Mouse (Mus musculus): ENCODE measurements around the gene Sh3glb2. TPM values are rescaled to one million over a fixed set of nuclear protein-coding genes. Genes with fewer than 3 reads are reported as not detected.
A peak's percentile ranks its signal among the peaks of the same experiment; 100 is the strongest.

Sh3glb2 gene
- polyA plus RNA-seq, 1 experiment from 2014 or later: 118 TPM

GRCm38 (mm10) chr2:30355861-30356260, 3.3 kb downstream of the Sh3glb2 start:
- Histone ChIP-seq H3K9ac (0 out of 2 replicates have a peak overlapping the region, but pooled peaks have one; percentile 6), H3K4me3 (no peak overlapping the region), H3K27me3 (replicated peaks) (no peaks in the 10 kb centered on the region), H3K36me3 (peaks cover 26% of the 10 kb centered on the region), H3K4me2 (replicated peaks) (no peak overlapping the region), H3K9me3 (no peaks in the 10 kb centered on the region), H3K4me1 (peaks cover 24% of the 10 kb centered on the region), H3K27ac (no peak overlapping the region)
- WGBS: 61% methylated on average over 4 of the region's 4 CpGs
- no peak for ATAC-seq (ENCODE audit: low FRiP score, low read depth)

- Histone ChIP-seq H3K4me1 (peaks cover under 1% of the 10 kb centered on the region; the same call in 1 of the 2 replicates), H3K36me3 (peaks cover 72% of the 10 kb centered on the region), H3K9ac (no peak overlapping the region), H3K27ac (no peak overlapping the region), H3K4me3 (no peak overlapping the region), H3K27me3 (replicated peaks) (no peaks in the 10 kb centered on the region), H3K4me2 (replicated peaks) (no peak overlapping the region), H3K9me3 (no peaks in the 10 kb centered on the region)
- ATAC-seq (ENCODE audit: low FRiP score, low read depth): no peak
- WGBS: 88% methylated on average over 2 of the region's 2 CpGs
These were observed 8.0 kb downstream of the Sh3glb2 start for GRCm38 (mm10) chr2:30351149-30351548.

- Histone ChIP-seq H3K27me3 (replicated peaks) (no peaks in the 10 kb centered on the region), H3K4me2 (replicated peaks) (no peak overlapping the region), H3K9me3 (no peaks in the 10 kb centered on the region), H3K4me1 (no peaks in the 10 kb centered on the region), H3K36me3 (peaks cover 85% of the 10 kb centered on the region), H3K27ac (no peak overlapping the region), H3K9ac (no peak overlapping the region), H3K4me3 (no peak overlapping the region)
- WGBS: 94% methylated on average over 6 of the region's 6 CpGs
- ATAC-seq (ENCODE audit: low FRiP score, low read depth): no peak
These were observed 9.9 kb downstream of the Sh3glb2 start for GRCm38 (mm10) chr2:30349196-30349595.

- H3K4me1 ChIP-seq: no peaks in the 10 kb centered on the region
- H3K27ac ChIP-seq: no peak overlapping the region
- H3K4me3 ChIP-seq: no peak overlapping the region
- peaks cover 96% of the 10 kb centered on the region for H3K36me3 ChIP-seq
- H3K9me3 ChIP-seq: no peaks in the 10 kb centered on the region
- no peaks in the 10 kb centered on the region for H3K27me3 ChIP-seq (replicated peaks)
- no peak for ATAC-seq (ENCODE audit: low FRiP score, low read depth)
- 88% methylated on average over 7 of the region's 7 CpGs for WGBS
- H3K4me2 ChIP-seq (replicated peaks): no peak overlapping the region
- H3K9ac ChIP-seq: no peak overlapping the region
These were observed 13.0 kb downstream of the Sh3glb2 start for GRCm38 (mm10) chr2:30345971-30346676.

GRCm38 (mm10) chr2:30343601-30344137, 15.5 kb downstream of the Sh3glb2 start:
- H3K4me2 ChIP-seq (replicated peaks): no peak overlapping the region
- H3K4me1 ChIP-seq: no peaks in the 10 kb centered on the region
- peaks cover 98% of the 10 kb centered on the region for H3K36me3 ChIP-seq
- H3K4me3 ChIP-seq: no peak overlapping the region
- no peaks in the 10 kb centered on the region for H3K27me3 ChIP-seq (replicated peaks)
- no peak overlapping the region for H3K9ac ChIP-seq
- ATAC-seq (ENCODE audit: low FRiP score, low read depth): no peak
- 84% methylated on average over 14 of the region's 14 CpGs for WGBS
- no peaks in the 10 kb centered on the region for H3K9me3 ChIP-seq
- no peak overlapping the region for H3K27ac ChIP-seq

- H3K27ac ChIP-seq: no peak overlapping the region
- no peaks in the 10 kb centered on the region for H3K9me3 ChIP-seq
- H3K4me1 ChIP-seq: no peaks in the 10 kb centered on the region
- no peaks in the 10 kb centered on the region for H3K27me3 ChIP-seq (replicated peaks)
- WGBS: 95% methylated on average over 7 of the region's 7 CpGs
- H3K9ac ChIP-seq: no peak overlapping the region
- peaks cover 98% of the 10 kb centered on the region for H3K36me3 ChIP-seq
- H3K4me3 ChIP-seq: no peak overlapping the region
- no peak for ATAC-seq (ENCODE audit: low FRiP score, low read depth)
- H3K4me2 ChIP-seq (replicated peaks): no peak overlapping the region
These were observed 16.6 kb downstream of the Sh3glb2 start for GRCm38 (mm10) chr2:30342544-30342943.

- H3K9me3 ChIP-seq: no peaks in the 10 kb centered on the region
- H3K4me2 ChIP-seq (replicated peaks): no peak overlapping the region
- H3K27me3 ChIP-seq (replicated peaks): no peaks in the 10 kb centered on the region
- no peak overlapping the region for H3K4me3 ChIP-seq
- H3K4me1 ChIP-seq: no peaks in the 10 kb centered on the region
- ATAC-seq (ENCODE audit: low FRiP score, low read depth): no peak
- WGBS: 88% methylated on average over 3 of the region's 3 CpGs
- peaks cover 98% of the 10 kb centered on the region for H3K36me3 ChIP-seq
- H3K27ac ChIP-seq: no peak overlapping the region
- H3K9ac ChIP-seq: no peak overlapping the region
These were observed 17.1 kb downstream of the Sh3glb2 start for GRCm38 (mm10) chr2:30342061-30342460.

- no peak overlapping the region for H3K4me2 ChIP-seq (replicated peaks)
- no peaks in the 10 kb centered on the region for H3K9me3 ChIP-seq
- H3K27ac ChIP-seq: no peak overlapping the region
- H3K27me3 ChIP-seq (replicated peaks): no peaks in the 10 kb centered on the region
- ATAC-seq (ENCODE audit: low FRiP score, low read depth): no peak
- H3K36me3 ChIP-seq: peaks cover 98% of the 10 kb centered on the region
- 89% methylated on average over 12 of the region's 12 CpGs for WGBS
- H3K4me3 ChIP-seq: no peak overlapping the region
- no peak overlapping the region for H3K9ac ChIP-seq
- no peaks in the 10 kb centered on the region for H3K4me1 ChIP-seq
These were observed 22.0 kb downstream of the Sh3glb2 start for GRCm38 (mm10) chr2:30337179-30337578.

GRCm38 (mm10) chr2:30336174-30336915, 22.8 kb downstream of the Sh3glb2 start:
- H3K36me3 ChIP-seq: peaks cover 98% of the 10 kb centered on the region
- no peak for ATAC-seq (ENCODE audit: low FRiP score, low read depth)
- WGBS: 90% methylated on average over 16 of the region's 16 CpGs

GRCm38 (mm10) chr2:30335324-30335723, 23.8 kb downstream of the Sh3glb2 start:
- Histone ChIP-seq H3K27ac (no peak overlapping the region), H3K36me3 (peaks cover 98% of the 10 kb centered on the region), H3K4me2 (replicated peaks) (no peak overlapping the region), H3K9ac (no peak overlapping the region), H3K4me3 (no peak overlapping the region), H3K9me3 (no peaks in the 10 kb centered on the region), H3K27me3 (replicated peaks) (no peaks in the 10 kb centered on the region), H3K4me1 (no peaks in the 10 kb centered on the region)
- ATAC-seq (ENCODE audit: low FRiP score, low read depth): no peak
- 89% methylated on average over 2 of the region's 2 CpGs for WGBS

More at GRCm38 (mm10) chr2:30336174-30336915, 22.8 kb downstream of the Sh3glb2 start:
- Histone ChIP-seq H3K9ac (no peak overlapping the region), H3K4me3 (no peak overlapping the region), H3K4me1 (no peaks in the 10 kb centered on the region), H3K27me3 (replicated peaks) (no peaks in the 10 kb centered on the region), H3K9me3 (no peaks in the 10 kb centered on the region), H3K27ac (no peak overlapping the region), H3K4me2 (replicated peaks) (no peak overlapping the region)

GRCm38 (mm10) chr2:30328791-30329190, 30.3 kb downstream of the Sh3glb2 start:
- no peak for ATAC-seq (ENCODE audit: low FRiP score, low read depth)
- no peak overlapping the region for H3K4me2 ChIP-seq (replicated peaks)
- H3K4me1 ChIP-seq: no peaks in the 10 kb centered on the region
- no peaks in the 10 kb centered on the region for H3K27me3 ChIP-seq (replicated peaks)
- no peak overlapping the region for H3K27ac ChIP-seq
- no peaks in the 10 kb centered on the region for H3K9me3 ChIP-seq
- 94% methylated on average over 3 of the region's 3 CpGs for WGBS
- peaks cover 96% of the 10 kb centered on the region for H3K36me3 ChIP-seq
- H3K9ac ChIP-seq: no peak overlapping the region
- H3K4me3 ChIP-seq: no peak overlapping the region

GRCm38 (mm10) chr2:30327276-30327675, 31.9 kb downstream of the Sh3glb2 start:
- 94% methylated on average over 7 of the region's 7 CpGs for WGBS
- no peak for ATAC-seq (ENCODE audit: low FRiP score, low read depth)
- Histone ChIP-seq H3K27ac (no peak overlapping the region), H3K27me3 (replicated peaks) (no peaks in the 10 kb centered on the region), H3K4me3 (no peak overlapping the region), H3K4me2 (replicated peaks) (no peak overlapping the region), H3K36me3 (peaks cover 96% of the 10 kb centered on the region), H3K4me1 (no peaks in the 10 kb centered on the region), H3K9ac (no peak overlapping the region), H3K9me3 (no peaks in the 10 kb centered on the region)

All from neural tube, embryonic 12.5 days (tissue).